Mouse (Mus musculus): Measurements from ENCODE around the gene Vmn1r18.

DNA sequence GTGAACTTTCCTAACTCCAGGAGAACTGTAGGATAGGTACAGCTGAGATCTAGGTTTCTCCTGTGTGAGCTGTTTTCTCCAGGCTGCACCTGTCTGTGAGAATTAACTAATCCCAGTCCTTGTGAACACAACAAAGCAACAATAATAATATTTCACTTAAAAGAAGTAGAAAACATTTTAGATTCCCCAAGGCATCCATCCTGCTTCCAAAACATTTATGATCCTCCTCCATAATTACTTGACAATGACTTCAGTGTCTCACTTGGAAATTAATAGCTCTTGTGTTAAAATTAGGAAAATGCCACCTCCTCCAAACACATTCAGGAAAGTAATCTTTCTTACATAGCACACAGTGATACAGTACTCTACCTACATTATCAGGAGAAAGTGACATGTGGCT is at the start of gene Vmn1r18:
- no peak for TF ChIP-seq CTCF (IDR thresholded peaks at IDR 0.05; ENCODE audit: borderline replicate concordance, insufficient read depth, low read length)
- TF ChIP-seq POLR2A (IDR thresholded peaks at IDR 0.05; ENCODE audit: low read depth, low read length): no peak
